Mouse (Mus musculus) lung, adult 2 months (tissue): ENCODE measurements around the gene Edc4.

Experiments
- CTCF ChIP-seq: fragments of 200-500 bp; IDR thresholded peaks from 2 replicates; pipeline ENCODE4 v1.5.1; 2011; ENCODE audit warnings: mild to moderate bottlenecking, low read length, control low read depth; ENCODE audit not compliant: insufficient read depth
- POLR2A ChIP-seq: fragments of 200-500 bp; IDR thresholded peaks from 2 replicates; pipeline ENCODE4 v1.6.1; 2011; ENCODE audit warnings: low read depth, mild to moderate bottlenecking, control low read depth, low read length, borderline replicate concordance; ENCODE audit errors: extremely low read depth

GRCm38 (mm10) chr8:105851651-105852143 lies 29.0 kb upstream of the Edc4 start:
- TF ChIP-seq CTCF (no peak), POLR2A (peak; percentile 87; the same call in 1 of the 2 replicates)
